Mouse (Mus musculus) forebrain, postnatal 0 days (tissue): ENCODE measurements at regions not wholly inside any gene's neighbourhood (a gene's known extent, or its start where the extent isn't known, plus 50 kb on each side); places are given as distances from the start of the nearest gene placed in this dataset.
"Not testable (repeated sequence)": the region's sequence is repeated elsewhere in the genome, so short reads cannot be mapped to it uniquely, and the experiment has no call there.

Source experiments
- ATAC-seq: fragments of 200-750 bp; cut with Nextera tagmentation; 2 replicates; pipeline ENCODE4 v1.8.0; 2017; ENCODE audit warnings: mild to moderate bottlenecking, moderate library complexity
- DNase-seq: peaks from one replicate; pipeline ENCODE4 v3.0.0-alpha.2; 2015
- H3K27ac ChIP-seq: fragments of 300-500 bp; sonication (generic); 2 replicates; pipeline ENCODE4 v1.5.1; 2014; ENCODE audit warnings: low read depth, mild to moderate bottlenecking, antibody characterized with exemption, low read length, moderate library complexity, mixed read lengths
- H3K27me3 ChIP-seq: fragments of 300-500 bp; sonication (generic); 2 replicates; pipeline ENCODE4 v1.6.1; 2014; ENCODE audit warnings: mild to moderate bottlenecking, low read length, mixed read lengths; ENCODE audit not compliant: insufficient read depth
- H3K36me3 ChIP-seq: fragments of 300-500 bp; sonication (generic); 2 replicates; pipeline ENCODE4 v1.6.1; 2014; ENCODE audit warnings: mild to moderate bottlenecking, moderate library complexity; ENCODE audit not compliant: insufficient read depth
- H3K4me1 ChIP-seq: fragments of 300-500 bp; sonication (generic); 2 replicates; pipeline ENCODE4 v1.6.1; 2014; ENCODE audit warnings: antibody characterized with exemption; ENCODE audit not compliant: insufficient read depth
- H3K4me2 ChIP-seq: fragments of 300-500 bp; sonication (generic); 2 replicates; pipeline ENCODE4 v1.6.1; 2014; ENCODE audit warnings: low read depth, mild to moderate bottlenecking, moderate library complexity
- H3K4me3 ChIP-seq: fragments of 300-500 bp; sonication (generic); 2 replicates; pipeline ENCODE4 v1.5.1; 2014; ENCODE audit warnings: low read depth, low read length, mixed read lengths
- H3K9ac ChIP-seq: fragments of 300-500 bp; sonication (generic); 2 replicates; pipeline ENCODE4 v1.6.1; 2014; ENCODE audit warnings: mild to moderate bottlenecking
- H3K9me3 ChIP-seq: fragments of 300-500 bp; sonication (generic); 2 replicates; pipeline ENCODE4 v1.6.1; 2016; ENCODE audit warnings: low read length
- CTCF ChIP-seq: sonication (generic); IDR thresholded peaks from 2 replicates; pipeline ENCODE4 v1.5.1; 2016; ENCODE audit warnings: antibody characterized with exemption, control low read depth, low read depth
- WGBS: fragments of 180-500 bp; shearing (Covaris S2); extraction: QIAGEN DNeasy Blood & Tissue Kit; methylation state at CpG from one replicate; pipeline ENCODE4 v1.1.7; 2014; 5-methylcytosine and 5-hydroxymethylcytosine counted together

- ATAC-seq, H3K27me3 ChIP-seq, H3K9me3 ChIP-seq, DNase-seq, H3K27ac ChIP-seq, H3K4me3 ChIP-seq, H3K36me3 ChIP-seq, H3K9ac ChIP-seq, H3K4me1 ChIP-seq, H3K4me2 ChIP-seq: not testable (repeated sequence)
- WGBS = 86% methylated on average over 8 of the region's 8 CpGs
These were observed 820.9 kb downstream of the Kcnt2 start for GRCm38 (mm10) chr1:141066830-141067229.

GRCm38 (mm10) chr1:141097575-141097974, 851.6 kb downstream of the Kcnt2 start:
- no peak overlapping the region for H3K4me2 ChIP-seq
- no peak for TF ChIP-seq CTCF
- H3K36me3 ChIP-seq = no peaks in the 10 kb centered on the region
- no peak overlapping the region for H3K27ac ChIP-seq
- H3K4me3 ChIP-seq = no peak overlapping the region
- H3K27me3 ChIP-seq = no peaks in the 10 kb centered on the region
- DNase-seq = no peak
- H3K9me3 ChIP-seq = no peaks in the 10 kb centered on the region
- WGBS = 89% methylated on average over 1 of the region's 1 CpGs
- no peak for ATAC-seq
- no peak overlapping the region for H3K9ac ChIP-seq
- H3K4me1 ChIP-seq = no peaks in the 10 kb centered on the region

DNA sequence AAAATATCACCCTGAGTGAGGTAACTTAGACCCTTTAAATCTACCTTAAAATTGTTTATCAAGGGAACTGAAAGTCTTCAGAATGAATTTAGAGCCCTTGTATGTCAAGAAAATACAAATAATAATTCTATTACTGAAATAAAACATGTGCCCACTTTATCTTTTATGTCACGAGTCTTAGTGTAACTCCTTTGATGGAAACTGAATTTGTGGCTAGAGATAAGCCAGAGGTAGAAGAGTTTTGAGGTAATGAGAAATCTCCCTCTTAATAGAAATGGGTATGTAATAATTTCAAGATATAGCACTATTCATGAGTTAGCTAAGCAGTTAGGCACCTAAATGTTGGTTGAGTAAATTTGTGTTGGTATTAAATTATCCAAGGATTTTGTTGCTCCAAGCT, 856.6 kb downstream of the Kcnt2 start:
- Histone ChIP-seq H3K4me2 (no peak overlapping the region), H3K27me3 (no peaks in the 10 kb centered on the region), H3K36me3 (no peaks in the 10 kb centered on the region), H3K27ac (no peak overlapping the region), H3K9ac (no peak overlapping the region), H3K4me1 (no peaks in the 10 kb centered on the region), H3K9me3 (no peaks in the 10 kb centered on the region), H3K4me3 (no peak overlapping the region)
- no peak for TF ChIP-seq CTCF
- no peak for ATAC-seq
- no peak for DNase-seq
- 95% methylated on average over 1 of the region's 1 CpGs for WGBS

DNA sequence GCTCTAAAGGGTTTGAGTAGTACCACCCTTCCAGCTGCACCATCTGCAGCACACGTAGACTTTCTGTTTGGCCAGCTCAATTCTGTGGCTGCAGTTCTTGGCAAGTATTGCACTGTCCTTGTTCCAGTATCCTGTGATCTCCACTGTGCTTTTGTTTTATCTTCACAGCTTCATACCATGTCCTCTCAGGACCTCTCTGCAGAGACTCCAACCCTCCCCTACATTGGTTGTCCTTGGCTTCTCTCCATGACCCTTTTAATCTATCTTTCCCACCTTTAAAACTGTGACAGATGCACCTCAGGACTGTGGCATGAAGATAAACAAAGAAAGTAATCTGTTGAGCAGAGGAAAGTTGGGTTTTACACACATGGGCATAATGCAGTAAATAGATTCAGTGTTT, 858.1 kb downstream of the Kcnt2 start:
- 48% methylated on average over 1 of the region's 1 CpGs for whole genome bisulfite sequencing
- DNase-seq = no peak
- ATAC-seq = peak; percentile 36; the same call in 1 of the 2 replicates

DNA sequence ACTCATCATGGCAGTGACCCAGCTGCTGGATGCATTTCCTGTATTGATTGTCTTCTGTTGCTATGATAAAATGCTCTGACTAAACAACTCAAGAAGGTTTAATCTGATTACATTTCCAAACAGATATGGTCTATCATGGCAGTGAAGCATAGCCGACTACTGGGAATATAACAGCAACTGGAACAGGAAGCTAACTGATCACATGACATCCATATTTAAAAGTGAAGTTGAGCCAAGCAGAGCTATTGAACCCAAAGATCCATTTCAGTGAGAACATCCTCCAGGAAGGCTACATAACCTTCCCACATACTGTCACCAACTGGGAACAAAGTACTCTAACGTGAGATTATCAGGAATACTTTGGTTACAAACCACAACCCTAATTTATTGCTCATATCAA, 858.7 kb downstream of the Kcnt2 start:
- Histone ChIP-seq H3K4me2 (no peak overlapping the region), H3K9ac (no peak overlapping the region), H3K27ac (no peak overlapping the region), H3K27me3 (no peaks in the 10 kb centered on the region), H3K4me3 (no peak overlapping the region), H3K36me3 (no peaks in the 10 kb centered on the region), H3K9me3 (no peaks in the 10 kb centered on the region), H3K4me1 (no peaks in the 10 kb centered on the region)
- WGBS = 93% methylated on average over 2 of the region's 2 CpGs
- ATAC-seq (no peak), DNase-seq (no peak)
- TF ChIP-seq CTCF = no peak

More for the DNA sequence above, 858.1 kb downstream of the Kcnt2 start:
- H3K4me3 ChIP-seq = no peak overlapping the region
- no peak overlapping the region for H3K4me2 ChIP-seq
- H3K4me1 ChIP-seq = no peaks in the 10 kb centered on the region
- no peaks in the 10 kb centered on the region for H3K9me3 ChIP-seq
- TF ChIP-seq CTCF = no peak
- no peaks in the 10 kb centered on the region for H3K27me3 ChIP-seq
- H3K27ac ChIP-seq = no peak overlapping the region
- H3K9ac ChIP-seq = no peak overlapping the region
- no peaks in the 10 kb centered on the region for H3K36me3 ChIP-seq

- Histone ChIP-seq H3K27ac (no peak overlapping the region), H3K36me3 (no peaks in the 10 kb centered on the region), H3K4me2 (no peak overlapping the region), H3K27me3 (no peaks in the 10 kb centered on the region), H3K9me3 (no peaks in the 10 kb centered on the region), H3K4me3 (no peak overlapping the region), H3K4me1 (no peaks in the 10 kb centered on the region), H3K9ac (no peak overlapping the region)
- DNase-seq (no peak), ATAC-seq (no peak)
- no peak for TF ChIP-seq CTCF
- 43% methylated on average over 2 of the region's 2 CpGs for WGBS
These were observed 891.0 kb downstream of the Kcnt2 start for GRCm38 (mm10) chr1:141136771-141137541.

DNA sequence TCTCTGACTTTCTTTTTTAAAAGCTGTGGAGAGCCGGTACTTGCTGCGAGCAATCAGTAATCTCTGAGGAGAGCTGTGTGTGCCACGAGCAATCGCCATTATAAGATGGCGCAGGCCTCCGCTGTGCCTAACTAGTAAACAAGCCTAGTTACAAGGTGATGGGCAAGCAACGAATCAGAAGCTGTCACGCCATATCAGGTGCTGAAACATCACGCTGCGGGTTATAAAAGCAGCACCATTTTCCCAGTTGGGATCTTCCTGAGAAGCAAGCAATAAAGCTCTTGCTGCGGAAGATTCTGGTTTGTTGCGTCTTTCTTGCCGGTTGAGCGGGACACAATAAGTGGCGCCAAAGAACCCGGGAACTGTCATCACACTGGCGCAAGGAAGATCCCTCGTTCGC, 894.2 kb downstream of the Kcnt2 start:
- not testable (repeated sequence) for H3K9me3 ChIP-seq, H3K27me3 ChIP-seq, H3K27ac ChIP-seq, H3K36me3 ChIP-seq, DNase-seq, H3K4me1 ChIP-seq, H3K9ac ChIP-seq, H3K4me3 ChIP-seq, H3K4me2 ChIP-seq, ATAC-seq
- WGBS = 98% methylated on average over 19 of the region's 19 CpGs

DNA sequence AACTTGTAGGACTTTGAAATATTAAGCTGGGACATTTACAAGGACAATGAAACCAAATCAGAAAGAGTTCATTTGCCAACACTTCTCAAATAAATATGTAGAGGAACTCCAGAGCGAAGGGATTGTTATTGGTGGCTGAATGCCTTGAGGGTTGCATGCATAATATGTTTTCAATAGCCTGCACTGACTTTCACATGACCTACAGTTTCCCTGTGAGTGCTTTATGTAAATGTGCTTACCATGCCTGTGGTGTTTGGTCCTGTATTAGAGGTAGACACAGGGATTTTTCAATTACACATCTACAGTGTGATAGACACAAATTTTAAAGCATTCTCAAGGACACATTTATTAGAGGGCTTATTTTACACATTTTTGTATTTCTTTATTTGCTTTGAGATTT, 899.8 kb downstream of the Kcnt2 start:
- Histone ChIP-seq H3K27me3 (no peaks in the 10 kb centered on the region), H3K4me1 (no peaks in the 10 kb centered on the region), H3K9ac (no peak overlapping the region), H3K27ac (no peak overlapping the region), H3K9me3 (no peaks in the 10 kb centered on the region), H3K36me3 (no peaks in the 10 kb centered on the region), H3K4me2 (no peak overlapping the region), H3K4me3 (no peak overlapping the region)
- ATAC-seq (no peak), DNase-seq (no peak)
- no peak for TF ChIP-seq CTCF
- WGBS = 59% methylated on average over 1 of the region's 1 CpGs
